Mouse (Mus musculus): Measurements from ENCODE around the gene Vps52. TPM values are rescaled to one million over a fixed set of nuclear protein-coding genes. Genes with fewer than 3 reads are reported as not detected.
A peak's percentile ranks its signal among the peaks of the same experiment; 100 is the strongest.

The Vps52 gene
- polyA plus RNA-seq, 1 experiment = 54.2 TPM

DNA sequence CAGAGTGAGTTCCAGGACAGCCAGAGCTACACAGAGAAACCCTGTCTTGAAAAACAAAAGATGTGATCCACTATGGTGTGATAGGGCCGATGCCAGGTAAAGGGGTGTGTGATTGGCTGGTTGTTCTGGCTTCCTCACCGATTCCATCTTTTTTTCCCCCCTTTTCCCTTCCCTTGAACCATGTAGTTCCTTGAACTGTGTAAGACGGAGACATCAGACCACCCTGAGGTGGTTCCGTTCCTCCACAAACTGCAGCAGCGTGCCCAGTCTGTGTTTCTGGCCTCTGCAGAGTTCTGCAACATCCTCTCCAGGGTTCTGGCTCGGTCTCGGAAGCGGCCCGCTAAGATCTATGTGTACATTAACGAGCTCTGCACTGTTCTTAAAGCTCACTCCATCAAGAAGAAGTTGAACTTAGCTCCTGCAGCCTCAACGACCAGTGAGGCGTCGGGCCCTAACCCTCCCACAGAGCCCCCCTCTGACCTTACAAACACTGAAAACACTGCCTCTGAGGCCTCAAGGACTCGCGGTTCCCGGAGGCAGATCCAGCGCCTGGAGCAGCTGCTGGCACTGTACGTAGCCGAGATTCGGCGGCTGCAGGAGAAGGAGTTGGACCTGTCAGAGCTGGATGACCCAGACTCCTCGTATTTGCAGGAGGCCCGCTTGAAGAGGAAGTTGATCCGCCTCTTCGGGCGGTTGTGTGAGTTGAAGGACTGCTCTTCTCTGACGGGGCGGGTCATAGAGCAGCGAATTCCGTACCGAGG is 44.4 kb upstream of the Vps52 start:
- Histone ChIP-seq H3K4me1 (ENCODE audit: control insufficient read depth, insufficient read depth, low read length) (peaks cover 7% of the 10 kb centered on the region; the same call in 1 of the 2 replicates), H3K36me3 (ENCODE audit: control insufficient read depth, insufficient read depth, low read length) (no peaks in the 10 kb centered on the region; the same call in 1 of the 2 replicates), H3K27me3 (replicated peaks; ENCODE audit: control insufficient read depth, insufficient read depth, low read length) (no peaks in the 10 kb centered on the region), H3K27ac (ENCODE audit: insufficient read depth, low read depth, low read length) (no peak overlapping the region), H3K4me3 (ENCODE audit: insufficient read depth, low read depth, low read length) (no peak overlapping the region)
- no peak for DNase-seq
- 59% methylated on average over 31 of the region's 31 CpGs for WGBS
- no peak for TF ChIP-seq CTCF (conservative IDR thresholded peaks at IDR 0.05; ENCODE audit: insufficient read depth, insufficient read length, low read depth, low read length)
- TF ChIP-seq POLR2A (IDR thresholded peaks at IDR 0.05; ENCODE audit: low read depth, low read length) = no peak

DNA sequence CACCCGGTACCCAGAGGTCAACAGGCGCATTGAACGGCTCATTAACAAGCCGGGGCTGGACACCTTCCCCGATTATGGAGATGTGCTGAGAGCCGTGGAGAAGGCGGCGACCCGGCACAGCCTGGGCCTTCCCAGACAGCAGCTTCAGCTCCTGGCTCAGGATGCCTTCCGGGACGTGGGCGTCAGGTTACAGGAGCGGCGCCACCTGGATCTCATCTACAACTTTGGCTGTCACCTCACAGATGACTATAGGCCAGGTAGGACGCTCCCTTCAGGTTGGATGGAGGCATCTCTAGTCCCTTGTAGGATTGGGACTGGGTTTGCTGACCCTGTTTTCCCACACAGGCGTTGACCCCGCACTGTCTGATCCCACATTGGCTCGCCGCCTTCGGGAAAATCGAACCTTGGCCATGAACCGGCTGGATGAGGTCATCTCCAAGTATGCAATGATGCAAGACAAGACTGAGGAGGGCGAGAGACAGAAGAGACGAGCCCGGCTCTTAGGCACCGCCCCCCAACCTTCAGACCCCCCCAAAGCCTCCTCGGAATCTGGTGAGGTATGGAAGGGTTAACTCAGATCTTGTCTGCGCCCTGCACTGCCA is 43.7 kb upstream of the Vps52 start:
- Histone ChIP-seq H3K36me3 (ENCODE audit: control insufficient read depth, insufficient read depth, low read length) (no peaks in the 10 kb centered on the region; the same call in 1 of the 2 replicates), H3K4me3 (ENCODE audit: insufficient read depth, low read depth, low read length) (no peak overlapping the region), H3K27me3 (replicated peaks; ENCODE audit: control insufficient read depth, insufficient read depth, low read length) (no peaks in the 10 kb centered on the region), H3K4me1 (ENCODE audit: control insufficient read depth, insufficient read depth, low read length) (peaks cover 7% of the 10 kb centered on the region; the same call in 1 of the 2 replicates), H3K27ac (ENCODE audit: insufficient read depth, low read depth, low read length) (no peak overlapping the region)
- TF ChIP-seq POLR2A (IDR thresholded peaks at IDR 0.05; ENCODE audit: low read depth, low read length) = no peak
- TF ChIP-seq CTCF (conservative IDR thresholded peaks at IDR 0.05; ENCODE audit: insufficient read depth, insufficient read length, low read depth, low read length) = no peak
- peak; percentile 55 for DNase-seq
- WGBS = 57% methylated on average over 28 of the region's 28 CpGs

DNA sequence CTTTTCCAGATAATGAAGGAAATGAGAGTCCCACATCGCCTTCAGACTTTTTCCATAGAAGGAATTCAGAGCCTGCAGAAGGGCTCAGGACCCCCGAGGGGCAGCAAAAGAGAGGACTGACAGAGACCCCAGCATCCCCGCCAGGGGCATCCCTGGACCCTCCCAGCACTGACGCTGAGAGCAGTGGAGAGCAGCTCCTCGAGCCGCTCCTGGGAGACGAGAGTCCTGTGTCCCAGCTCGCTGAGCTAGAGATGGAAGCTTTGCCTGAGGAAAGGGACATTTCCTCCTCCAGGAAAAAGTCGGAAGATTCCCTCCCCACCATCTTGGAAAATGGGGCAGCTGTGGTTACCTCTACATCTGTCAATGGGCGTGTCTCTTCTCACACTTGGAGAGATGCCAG is 42.3 kb upstream of the Vps52 start:
- Histone ChIP-seq H3K4me1 (ENCODE audit: control insufficient read depth, insufficient read depth, low read length) (peaks cover 7% of the 10 kb centered on the region; the same call in 1 of the 2 replicates), H3K27ac (ENCODE audit: insufficient read depth, low read depth, low read length) (no peak overlapping the region), H3K4me3 (ENCODE audit: insufficient read depth, low read depth, low read length) (no peak overlapping the region), H3K27me3 (replicated peaks; ENCODE audit: control insufficient read depth, insufficient read depth, low read length) (no peaks in the 10 kb centered on the region), H3K36me3 (ENCODE audit: control insufficient read depth, insufficient read depth, low read length) (no peaks in the 10 kb centered on the region; the same call in 1 of the 2 replicates)
- no peak for DNase-seq
- WGBS = 91% methylated on average over 10 of the region's 10 CpGs
- TF ChIP-seq POLR2A (IDR thresholded peaks at IDR 0.05; ENCODE audit: low read depth, low read length) (no peak), CTCF (conservative IDR thresholded peaks at IDR 0.05; ENCODE audit: insufficient read depth, insufficient read length, low read depth, low read length) (no peak)

DNA sequence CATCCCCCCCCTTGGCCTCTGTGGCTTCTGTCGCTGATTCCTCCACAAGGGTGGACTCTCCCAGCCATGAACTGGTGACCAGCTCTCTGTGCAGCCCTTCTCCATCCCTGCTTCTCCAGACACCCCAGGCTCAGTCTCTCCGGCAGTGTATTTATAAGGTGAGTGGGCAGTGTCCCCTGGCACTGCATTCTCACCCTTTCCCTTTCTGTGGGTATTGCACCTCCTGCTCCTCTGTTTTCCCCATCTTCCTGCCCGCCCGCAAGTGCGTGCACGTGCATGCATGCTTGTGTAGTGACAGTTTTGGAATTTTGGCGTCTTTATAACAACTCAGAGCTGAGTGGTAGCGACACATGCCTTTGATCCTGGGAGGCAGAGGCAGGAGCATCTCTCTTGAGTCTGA is 41.7 kb upstream of the Vps52 start:
- Histone ChIP-seq H3K27me3 (replicated peaks; ENCODE audit: control insufficient read depth, insufficient read depth, low read length) (no peaks in the 10 kb centered on the region), H3K4me3 (ENCODE audit: insufficient read depth, low read depth, low read length) (no peak overlapping the region), H3K4me1 (ENCODE audit: control insufficient read depth, insufficient read depth, low read length) (peaks cover 10% of the 10 kb centered on the region; the same call in 1 of the 2 replicates), H3K27ac (ENCODE audit: insufficient read depth, low read depth, low read length) (no peak overlapping the region), H3K36me3 (ENCODE audit: control insufficient read depth, insufficient read depth, low read length) (no peaks in the 10 kb centered on the region; the same call in 1 of the 2 replicates)
- WGBS = 94% methylated on average over 8 of the region's 8 CpGs
- DNase-seq = no peak
- TF ChIP-seq CTCF (conservative IDR thresholded peaks at IDR 0.05; ENCODE audit: insufficient read depth, insufficient read length, low read depth, low read length) (no peak), POLR2A (IDR thresholded peaks at IDR 0.05; ENCODE audit: low read depth, low read length) (no peak)

DNA sequence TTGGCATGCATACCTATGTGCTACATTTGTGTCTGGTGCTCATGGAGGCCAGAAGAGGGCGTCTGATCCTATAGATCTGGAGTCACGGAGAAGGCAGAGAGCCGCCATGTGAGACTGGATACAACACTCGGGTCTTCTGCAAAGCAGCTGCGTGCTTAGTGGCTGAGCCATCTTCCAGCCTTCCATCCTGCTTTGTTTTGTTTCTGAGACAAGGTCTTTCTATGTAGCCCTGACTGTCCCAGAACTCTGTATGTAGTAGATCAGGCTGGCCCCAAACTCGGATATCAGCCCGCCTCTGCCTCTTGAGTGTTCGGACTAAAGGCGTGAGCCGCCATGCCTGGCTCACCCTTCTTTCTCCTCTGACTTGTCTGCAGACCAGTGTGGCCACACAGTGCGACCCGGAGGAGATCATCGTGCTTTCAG is 40.6 kb upstream of the Vps52 start:
- Histone ChIP-seq H3K27me3 (replicated peaks; ENCODE audit: control insufficient read depth, insufficient read depth, low read length) (no peaks in the 10 kb centered on the region), H3K4me1 (ENCODE audit: control insufficient read depth, insufficient read depth, low read length) (peaks cover 13% of the 10 kb centered on the region; the same call in 1 of the 2 replicates), H3K27ac (ENCODE audit: insufficient read depth, low read depth, low read length) (no peak overlapping the region), H3K4me3 (ENCODE audit: insufficient read depth, low read depth, low read length) (no peak overlapping the region), H3K36me3 (ENCODE audit: control insufficient read depth, insufficient read depth, low read length) (no peaks in the 10 kb centered on the region; the same call in 1 of the 2 replicates)
- TF ChIP-seq CTCF (conservative IDR thresholded peaks at IDR 0.05; ENCODE audit: insufficient read depth, insufficient read length, low read depth, low read length) (no peak), POLR2A (IDR thresholded peaks at IDR 0.05; ENCODE audit: low read depth, low read length) (no peak)
- no peak for DNase-seq
- WGBS = 72% methylated on average over 13 of the region's 13 CpGs

DNA sequence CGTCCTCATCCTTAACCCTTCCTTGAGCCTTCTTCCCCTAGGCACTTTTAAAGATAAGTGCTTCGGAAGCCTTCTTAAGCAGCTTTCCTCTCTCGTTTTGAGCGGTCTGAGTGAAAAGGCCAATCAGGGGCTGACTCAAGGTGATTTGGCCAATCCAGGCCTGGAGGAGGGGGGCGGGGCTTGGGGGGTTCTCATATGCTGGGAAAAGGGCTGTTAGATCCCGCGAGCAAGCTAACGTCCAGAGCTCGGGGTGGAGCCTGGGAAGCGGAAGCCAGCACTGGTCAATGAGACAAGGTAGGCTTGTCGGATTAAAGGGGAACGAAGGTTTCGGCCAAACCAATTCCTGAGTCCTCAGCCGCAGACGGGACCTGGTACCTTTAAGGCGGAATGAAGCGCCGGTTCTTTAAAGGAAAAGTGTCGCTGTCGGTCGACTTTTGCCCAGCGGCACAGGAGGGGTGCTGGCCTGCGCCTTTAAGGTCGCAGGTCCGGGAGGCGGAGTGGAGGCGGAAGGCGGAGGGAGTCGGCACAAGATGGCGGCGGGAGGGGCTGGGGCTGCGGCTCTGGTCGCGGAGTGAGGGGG is 39.9 kb upstream of the Vps52 start, which contains the start of the genes Tapbp and Zbtb22:
TSS of gene Tapbp (plus strand) at position 229 of the 580 bp plus-strand sequence.
TSS of gene Zbtb22 (plus strand) at position 234 of the 580 bp plus-strand sequence.
- H3K27me3 ChIP-seq (replicated peaks; ENCODE audit: control insufficient read depth, insufficient read depth, low read length) = no peaks in the 10 kb centered on the region
- under 1% methylated on average over 34 of the region's 34 CpGs for WGBS

More for the DNA sequence above, 39.9 kb upstream of the Vps52 start, which contains the start of the genes Tapbp and Zbtb22:
- peak; percentile 99 for DNase-seq
- H3K27ac ChIP-seq (ENCODE audit: insufficient read depth, low read depth, low read length) = no peak within 1 kb of the TSS
- H3K36me3 ChIP-seq (ENCODE audit: control insufficient read depth, insufficient read depth, low read length) = no peaks in the 10 kb centered on the region; the same call in 1 of the 2 replicates
- peak within 1 kb of the TSS; percentile 54 for H3K4me3 ChIP-seq (ENCODE audit: insufficient read depth, low read depth, low read length)
- H3K4me1 ChIP-seq (ENCODE audit: control insufficient read depth, insufficient read depth, low read length) = peaks cover 9% of the 10 kb centered on the region; the same call in 1 of the 2 replicates
- no peak for TF ChIP-seq POLR2A (IDR thresholded peaks at IDR 0.05; ENCODE audit: low read depth, low read length)
- TF ChIP-seq CTCF (conservative IDR thresholded peaks at IDR 0.05; ENCODE audit: insufficient read depth, insufficient read length, low read depth, low read length) = no peak

Data from kidney, adult 2 months (tissue).